Mouse (Mus musculus): ENCODE data around the gene Haao. TPM values are rescaled to one million over a fixed set of nuclear protein-coding genes. Genes with fewer than 3 reads are reported as not detected.

Gene Haao
- polyA plus RNA-seq, 1 experiment from 2014 or later = 0.20 TPM

- 89% methylated on average over 13 of the region's 13 CpGs for WGBS
- Histone ChIP-seq H3K4me1 (peaks cover 6% of the 10 kb centered on the region), H3K4me2 (replicated peaks) (no peak overlapping the region), H3K27ac (no peak overlapping the region), H3K4me3 (no peak overlapping the region), H3K36me3 (no peaks in the 10 kb centered on the region), H3K9me3 (no peaks in the 10 kb centered on the region), H3K27me3 (no peaks in the 10 kb centered on the region), H3K9ac (no peak overlapping the region)
- ATAC-seq (ENCODE audit: insufficient number of reproducible peaks, insufficient read depth, low FRiP score, low TSS enrichment) = no peak
These were observed 37.3 kb upstream of the Haao start for GRCm38 (mm10) chr17:83885021-83885582.

- 91% methylated on average over 2 of the region's 2 CpGs for WGBS
- Histone ChIP-seq H3K9me3 (no peaks in the 10 kb centered on the region), H3K9ac (no peak overlapping the region), H3K4me3 (no peak overlapping the region), H3K4me1 (no peaks in the 10 kb centered on the region), H3K27me3 (no peaks in the 10 kb centered on the region), H3K27ac (no peak overlapping the region), H3K36me3 (no peaks in the 10 kb centered on the region), H3K4me2 (replicated peaks) (no peak overlapping the region)
- ATAC-seq (ENCODE audit: insufficient number of reproducible peaks, insufficient read depth, low FRiP score, low TSS enrichment) = no peak
These were observed 35.0 kb upstream of the Haao start for GRCm38 (mm10) chr17:83882788-83883187.

GRCm38 (mm10) chr17:83881071-83881470 is 33.3 kb upstream of the Haao start:
- Histone ChIP-seq H3K4me3 (no peak overlapping the region), H3K4me1 (no peaks in the 10 kb centered on the region), H3K4me2 (replicated peaks) (no peak overlapping the region), H3K9ac (no peak overlapping the region), H3K27ac (no peak overlapping the region), H3K27me3 (no peaks in the 10 kb centered on the region), H3K9me3 (peaks cover 7% of the 10 kb centered on the region; the same call in 1 of the 2 replicates), H3K36me3 (no peaks in the 10 kb centered on the region)
- no peak for ATAC-seq (ENCODE audit: insufficient number of reproducible peaks, insufficient read depth, low FRiP score, low TSS enrichment)
- 75% methylated on average over 3 of the region's 3 CpGs for WGBS

GRCm38 (mm10) chr17:83880174-83880710 is 32.5 kb upstream of the Haao start:
- WGBS = 77% methylated on average over 9 of the region's 9 CpGs
- Histone ChIP-seq H3K4me1 (no peaks in the 10 kb centered on the region), H3K27ac (no peak overlapping the region), H3K4me3 (no peak overlapping the region), H3K9ac (no peak overlapping the region), H3K9me3 (peaks cover 7% of the 10 kb centered on the region; the same call in 1 of the 2 replicates), H3K4me2 (replicated peaks) (no peak overlapping the region), H3K27me3 (no peaks in the 10 kb centered on the region), H3K36me3 (no peaks in the 10 kb centered on the region)
- ATAC-seq (ENCODE audit: insufficient number of reproducible peaks, insufficient read depth, low FRiP score, low TSS enrichment) = no peak

GRCm38 (mm10) chr17:83879631-83880030 is 31.9 kb upstream of the Haao start:
- no peaks in the 10 kb centered on the region for H3K4me1 ChIP-seq
- H3K27me3 ChIP-seq = no peaks in the 10 kb centered on the region
- H3K36me3 ChIP-seq = no peaks in the 10 kb centered on the region
- no peak overlapping the region for H3K4me3 ChIP-seq
- H3K27ac ChIP-seq = no peak overlapping the region
- H3K9ac ChIP-seq = no peak overlapping the region
- no peak for ATAC-seq (ENCODE audit: insufficient number of reproducible peaks, insufficient read depth, low FRiP score, low TSS enrichment)
- H3K4me2 ChIP-seq (replicated peaks) = no peak overlapping the region
- 94% methylated on average over 6 of the region's 6 CpGs for WGBS
- H3K9me3 ChIP-seq = peaks cover 7% of the 10 kb centered on the region; the same call in 1 of the 2 replicates

GRCm38 (mm10) chr17:83874610-83875009 is 26.8 kb upstream of the Haao start:
- H3K9ac ChIP-seq = no peak overlapping the region
- peaks cover 7% of the 10 kb centered on the region; the same call in 1 of the 2 replicates for H3K9me3 ChIP-seq
- H3K27ac ChIP-seq = no peak overlapping the region
- no peak overlapping the region for H3K4me2 ChIP-seq (replicated peaks)
- 83% methylated on average over 8 of the region's 8 CpGs for WGBS
- H3K36me3 ChIP-seq = no peaks in the 10 kb centered on the region
- ATAC-seq (ENCODE audit: insufficient number of reproducible peaks, insufficient read depth, low FRiP score, low TSS enrichment) = no peak
- no peaks in the 10 kb centered on the region for H3K27me3 ChIP-seq
- H3K4me1 ChIP-seq = peaks cover 7% of the 10 kb centered on the region
- no peak overlapping the region for H3K4me3 ChIP-seq

GRCm38 (mm10) chr17:83873363-83874141 is 25.8 kb upstream of the Haao start:
- Histone ChIP-seq H3K36me3 (no peaks in the 10 kb centered on the region), H3K4me2 (replicated peaks) (no peak overlapping the region), H3K4me3 (no peak overlapping the region), H3K9ac (no peak overlapping the region), H3K9me3 (peaks cover 7% of the 10 kb centered on the region; the same call in 1 of the 2 replicates), H3K27ac (peak overlapping the region; percentile 26; the same call in 1 of the 2 replicates), H3K27me3 (no peaks in the 10 kb centered on the region), H3K4me1 (peaks cover 7% of the 10 kb centered on the region)
- no peak for ATAC-seq (ENCODE audit: insufficient number of reproducible peaks, insufficient read depth, low FRiP score, low TSS enrichment)
- 69% methylated on average over 19 of the region's 19 CpGs for WGBS

- peak overlapping the region; percentile 24; the same call in 1 of the 2 replicates for H3K4me2 ChIP-seq (replicated peaks)
- no peaks in the 10 kb centered on the region for H3K27me3 ChIP-seq
- WGBS = 11% methylated on average over 14 of the region's 14 CpGs
- H3K36me3 ChIP-seq = no peaks in the 10 kb centered on the region
- no peak overlapping the region for H3K9ac ChIP-seq
- H3K27ac ChIP-seq = no peak overlapping the region
- ATAC-seq (ENCODE audit: insufficient number of reproducible peaks, insufficient read depth, low FRiP score, low TSS enrichment) = peak; percentile 48; the same call in 1 of the 2 replicates
- no peak overlapping the region for H3K4me3 ChIP-seq
- peaks cover 7% of the 10 kb centered on the region; the same call in 1 of the 2 replicates for H3K9me3 ChIP-seq
- H3K4me1 ChIP-seq = peaks cover 7% of the 10 kb centered on the region
These were observed 25.1 kb upstream of the Haao start for GRCm38 (mm10) chr17:83872806-83873348.

- H3K4me1 ChIP-seq = peaks cover 11% of the 10 kb centered on the region
- WGBS = 86% methylated on average over 5 of the region's 5 CpGs
- no peak overlapping the region for H3K9ac ChIP-seq
- no peak overlapping the region for H3K4me3 ChIP-seq
- H3K27ac ChIP-seq = no peak overlapping the region
- no peaks in the 10 kb centered on the region for H3K9me3 ChIP-seq
- no peak for ATAC-seq (ENCODE audit: insufficient number of reproducible peaks, insufficient read depth, low FRiP score, low TSS enrichment)
- no peaks in the 10 kb centered on the region for H3K36me3 ChIP-seq
- H3K4me2 ChIP-seq (replicated peaks) = no peak overlapping the region
- no peaks in the 10 kb centered on the region for H3K27me3 ChIP-seq
These were observed 23.6 kb upstream of the Haao start for GRCm38 (mm10) chr17:83871354-83871753.

- H3K4me2 ChIP-seq (replicated peaks) = no peak overlapping the region
- H3K4me3 ChIP-seq = no peak overlapping the region
- H3K9me3 ChIP-seq = no peaks in the 10 kb centered on the region
- ATAC-seq (ENCODE audit: insufficient number of reproducible peaks, insufficient read depth, low FRiP score, low TSS enrichment) = no peak
- 85% methylated on average over 4 of the region's 4 CpGs for WGBS
- no peaks in the 10 kb centered on the region for H3K36me3 ChIP-seq
- peaks cover 11% of the 10 kb centered on the region for H3K4me1 ChIP-seq
- H3K27ac ChIP-seq = no peak overlapping the region
- no peak overlapping the region for H3K9ac ChIP-seq
- H3K27me3 ChIP-seq = no peaks in the 10 kb centered on the region
These were observed 22.6 kb upstream of the Haao start for GRCm38 (mm10) chr17:83870385-83870784.

- Histone ChIP-seq H3K27ac (no peak overlapping the region), H3K4me3 (no peak overlapping the region)
These were observed 18.8 kb upstream of the Haao start for GRCm38 (mm10) chr17:83866582-83866981.

More at GRCm38 (mm10) chr17:83866582-83866981, 18.8 kb upstream of the Haao start:
- WGBS = 13% methylated on average over 10 of the region's 10 CpGs
- no peaks in the 10 kb centered on the region for H3K36me3 ChIP-seq
- no peak overlapping the region for H3K9ac ChIP-seq
- H3K27me3 ChIP-seq = no peaks in the 10 kb centered on the region
- H3K9me3 ChIP-seq = no peaks in the 10 kb centered on the region
- peaks cover 4% of the 10 kb centered on the region; the same call in 1 of the 2 replicates for H3K4me1 ChIP-seq
- no peak overlapping the region for H3K4me2 ChIP-seq (replicated peaks)
- ATAC-seq (ENCODE audit: insufficient number of reproducible peaks, insufficient read depth, low FRiP score, low TSS enrichment) = no peak
